Mouse (Mus musculus): ENCODE measurements around the gene Il17c. TPM values are rescaled to one million over a fixed set of nuclear protein-coding genes. Genes with fewer than 3 reads are reported as not detected.

Il17c gene
- polyA plus RNA-seq, 1 experiment: 0.12 TPM

DNA sequence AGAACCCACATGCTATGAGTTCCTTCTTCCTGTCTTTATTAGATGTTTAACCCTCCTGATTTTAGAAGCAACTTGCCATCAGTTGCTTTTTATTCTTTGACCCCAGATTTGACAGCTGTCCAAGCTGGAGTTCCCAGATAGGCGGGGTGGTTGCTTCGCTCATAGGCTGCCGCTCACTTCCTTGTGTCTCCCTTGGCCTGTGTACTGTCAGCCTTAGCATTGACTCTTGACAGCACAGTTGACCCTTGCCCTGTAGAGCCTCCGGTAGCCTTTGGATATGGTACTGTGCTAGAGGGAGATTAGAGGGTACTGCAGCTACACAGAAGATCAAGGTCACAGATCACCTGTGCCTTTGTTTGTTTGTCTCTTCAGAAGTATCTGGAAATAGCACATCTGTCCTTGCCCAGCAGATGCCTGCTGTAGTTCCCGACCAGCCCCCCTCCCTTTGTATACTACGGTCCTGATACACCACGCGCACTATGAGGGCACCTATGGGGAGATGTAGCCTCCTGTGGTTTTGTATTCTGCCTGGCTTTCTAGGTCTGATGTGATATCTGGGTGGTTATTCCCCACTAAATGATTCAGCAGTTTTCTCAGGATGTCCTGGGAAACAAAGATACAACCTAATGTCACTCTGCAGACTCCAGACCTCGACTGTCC, 16.5 kb upstream of the Il17c start:
- no peaks in the 10 kb centered on the region for H3K79me2 ChIP-seq (ENCODE audit: control insufficient read depth, insufficient read depth)
- H3ac ChIP-seq (ENCODE audit: control insufficient read depth, insufficient read length, low read depth): no peak overlapping the region
- peaks cover 99% of the 10 kb centered on the region for H3K36me3 ChIP-seq (ENCODE audit: control insufficient read depth, insufficient read depth)
- no peak overlapping the region for H3K4me3 ChIP-seq (ENCODE audit: insufficient read depth, poor library complexity, severe bottlenecking)
- no peaks in the 10 kb centered on the region for H3K79me3 ChIP-seq (ENCODE audit: low read depth)
- TF ChIP-seq CEBPB (IDR thresholded peaks at IDR 0.05; ENCODE audit: low read depth) (no peak), FOSL1 (IDR thresholded peaks at IDR 0.05; ENCODE audit: insufficient read depth, low read length, poor library complexity, severe bottlenecking) (no peak), CTCF (IDR thresholded peaks at IDR 0.05; ENCODE audit: control insufficient read depth, insufficient read depth, insufficient read length) (no peak), MYOG (IDR thresholded peaks at IDR 0.05; ENCODE audit: control insufficient read depth, extremely low read depth, insufficient read length) (no peak), MAX (IDR thresholded peaks at IDR 0.05) (no peak), MYOD1 (IDR thresholded peaks at IDR 0.05; ENCODE audit: control insufficient read depth, insufficient read length, low read depth) (no peak), USF1 (IDR thresholded peaks at IDR 0.05; ENCODE audit: low read depth) (no peak)
- no peaks in the 10 kb centered on the region for H3K27me3 ChIP-seq (ENCODE audit: control insufficient read depth, insufficient read depth, insufficient read length)

DNA sequence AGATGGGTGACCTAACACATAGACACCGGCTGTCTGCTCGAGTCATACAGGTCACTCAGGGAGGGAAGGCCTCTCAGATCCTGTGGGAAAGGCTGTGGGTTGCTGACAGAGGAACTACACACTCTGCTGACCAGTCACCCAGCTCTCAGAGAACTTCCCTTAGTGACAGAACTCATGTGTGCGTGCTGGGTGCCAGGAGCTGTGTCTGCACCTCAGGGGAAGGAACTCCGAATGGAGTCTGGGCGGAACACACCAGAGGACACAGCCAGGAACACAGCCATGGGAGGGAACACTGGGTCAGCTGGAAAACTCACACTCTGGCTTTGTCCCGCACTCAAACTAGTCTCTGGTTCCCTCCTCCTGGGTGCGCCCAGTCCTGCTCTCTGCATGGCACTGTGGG, 14.1 kb upstream of the Il17c start:
- no peak overlapping the region for H3K4me3 ChIP-seq (ENCODE audit: insufficient read depth, poor library complexity, severe bottlenecking)

DNA sequence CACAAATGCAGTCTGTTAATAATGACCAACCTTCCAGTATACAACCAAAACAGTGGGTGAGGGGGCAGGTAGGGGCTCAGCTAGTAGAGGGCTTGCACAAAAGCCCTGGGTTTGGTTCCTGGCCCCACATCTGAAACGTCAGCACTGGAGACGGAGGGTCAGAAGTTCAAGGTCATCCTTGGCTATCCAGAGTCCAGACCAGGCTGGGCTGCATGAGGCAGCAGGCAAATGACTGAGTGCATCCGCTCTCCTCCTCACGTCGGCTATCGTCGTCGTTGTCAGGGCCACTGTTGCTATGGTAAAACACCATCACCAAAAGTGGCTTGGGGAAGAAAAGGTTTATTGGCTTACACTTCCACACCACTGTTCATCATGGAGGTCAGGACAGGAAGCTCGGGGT, 7.5 kb upstream of the Il17c start:
- H3K27me3 ChIP-seq (ENCODE audit: control insufficient read depth, insufficient read depth, insufficient read length): no peaks in the 10 kb centered on the region
- no peak for TF ChIP-seq CEBPB (IDR thresholded peaks at IDR 0.05; ENCODE audit: low read depth)
- no peak for TF ChIP-seq USF1 (IDR thresholded peaks at IDR 0.05; ENCODE audit: low read depth)
- no peak for TF ChIP-seq MAX (IDR thresholded peaks at IDR 0.05)
- TF ChIP-seq MYOD1 (IDR thresholded peaks at IDR 0.05; ENCODE audit: control insufficient read depth, insufficient read length, low read depth): no peak
- no peak for TF ChIP-seq FOSL1 (IDR thresholded peaks at IDR 0.05; ENCODE audit: insufficient read depth, low read length, poor library complexity, severe bottlenecking)
- no peak for TF ChIP-seq CTCF (IDR thresholded peaks at IDR 0.05; ENCODE audit: control insufficient read depth, insufficient read depth, insufficient read length)
- no peak for TF ChIP-seq MYOG (IDR thresholded peaks at IDR 0.05; ENCODE audit: control insufficient read depth, extremely low read depth, insufficient read length)
- H3ac ChIP-seq (ENCODE audit: control insufficient read depth, insufficient read length, low read depth): no peak overlapping the region
- H3K79me2 ChIP-seq (ENCODE audit: control insufficient read depth, insufficient read depth): no peaks in the 10 kb centered on the region
- peaks cover 77% of the 10 kb centered on the region for H3K36me3 ChIP-seq (ENCODE audit: control insufficient read depth, insufficient read depth)
- no peaks in the 10 kb centered on the region for H3K79me3 ChIP-seq (ENCODE audit: low read depth)
- H3K4me3 ChIP-seq (ENCODE audit: insufficient read depth, poor library complexity, severe bottlenecking): no peak overlapping the region

More for the DNA sequence above, 14.1 kb upstream of the Il17c start:
- Histone ChIP-seq H3K79me2 (ENCODE audit: control insufficient read depth, insufficient read depth) (no peaks in the 10 kb centered on the region), H3K36me3 (ENCODE audit: control insufficient read depth, insufficient read depth) (peaks cover 99% of the 10 kb centered on the region), H3ac (ENCODE audit: control insufficient read depth, insufficient read length, low read depth) (no peak overlapping the region), H3K27me3 (ENCODE audit: control insufficient read depth, insufficient read depth, insufficient read length) (no peaks in the 10 kb centered on the region), H3K79me3 (ENCODE audit: low read depth) (no peaks in the 10 kb centered on the region)
- no peak for TF ChIP-seq MYOG (IDR thresholded peaks at IDR 0.05; ENCODE audit: control insufficient read depth, extremely low read depth, insufficient read length)
- TF ChIP-seq USF1 (IDR thresholded peaks at IDR 0.05; ENCODE audit: low read depth): no peak
- no peak for TF ChIP-seq CTCF (IDR thresholded peaks at IDR 0.05; ENCODE audit: control insufficient read depth, insufficient read depth, insufficient read length)
- TF ChIP-seq MAX (IDR thresholded peaks at IDR 0.05): no peak
- no peak for TF ChIP-seq CEBPB (IDR thresholded peaks at IDR 0.05; ENCODE audit: low read depth)
- no peak for TF ChIP-seq MYOD1 (IDR thresholded peaks at IDR 0.05; ENCODE audit: control insufficient read depth, insufficient read length, low read depth)
- TF ChIP-seq FOSL1 (IDR thresholded peaks at IDR 0.05; ENCODE audit: insufficient read depth, low read length, poor library complexity, severe bottlenecking): no peak

DNA sequence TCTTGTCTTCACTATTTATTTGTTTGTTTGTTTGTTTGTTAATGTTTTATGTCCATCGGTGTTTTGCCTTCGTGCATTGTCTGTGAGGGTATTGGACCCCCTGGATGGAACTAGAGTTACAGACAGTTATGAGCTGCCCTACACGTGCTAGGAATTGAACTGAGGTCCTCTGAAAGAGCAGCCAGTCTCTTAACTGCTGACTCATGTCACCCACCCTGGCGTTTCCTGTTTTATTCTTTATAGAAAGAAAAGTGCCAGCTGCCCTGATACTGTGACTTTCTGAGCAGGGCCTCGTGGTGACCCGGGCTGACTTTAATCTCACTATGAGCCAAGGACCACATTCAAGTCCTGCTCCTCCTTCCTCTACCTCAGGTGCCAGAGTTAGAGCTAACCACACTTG, 6.3 kb upstream of the Il17c start:
- peaks cover 65% of the 10 kb centered on the region for H3K36me3 ChIP-seq (ENCODE audit: control insufficient read depth, insufficient read depth)
- no peaks in the 10 kb centered on the region for H3K79me3 ChIP-seq (ENCODE audit: low read depth)
- H3K27me3 ChIP-seq (ENCODE audit: control insufficient read depth, insufficient read depth, insufficient read length): no peaks in the 10 kb centered on the region
- no peak overlapping the region for H3K4me3 ChIP-seq (ENCODE audit: insufficient read depth, poor library complexity, severe bottlenecking)
- H3K79me2 ChIP-seq (ENCODE audit: control insufficient read depth, insufficient read depth): no peaks in the 10 kb centered on the region
- TF ChIP-seq CTCF (IDR thresholded peaks at IDR 0.05; ENCODE audit: control insufficient read depth, insufficient read depth, insufficient read length) (no peak), MYOG (IDR thresholded peaks at IDR 0.05; ENCODE audit: control insufficient read depth, extremely low read depth, insufficient read length) (no peak), MYOD1 (IDR thresholded peaks at IDR 0.05; ENCODE audit: control insufficient read depth, insufficient read length, low read depth) (no peak), FOSL1 (IDR thresholded peaks at IDR 0.05; ENCODE audit: insufficient read depth, low read length, poor library complexity, severe bottlenecking) (no peak), MAX (IDR thresholded peaks at IDR 0.05) (no peak), USF1 (IDR thresholded peaks at IDR 0.05; ENCODE audit: low read depth) (no peak), CEBPB (IDR thresholded peaks at IDR 0.05; ENCODE audit: low read depth) (no peak)
- H3ac ChIP-seq (ENCODE audit: control insufficient read depth, insufficient read length, low read depth): no peak overlapping the region

DNA sequence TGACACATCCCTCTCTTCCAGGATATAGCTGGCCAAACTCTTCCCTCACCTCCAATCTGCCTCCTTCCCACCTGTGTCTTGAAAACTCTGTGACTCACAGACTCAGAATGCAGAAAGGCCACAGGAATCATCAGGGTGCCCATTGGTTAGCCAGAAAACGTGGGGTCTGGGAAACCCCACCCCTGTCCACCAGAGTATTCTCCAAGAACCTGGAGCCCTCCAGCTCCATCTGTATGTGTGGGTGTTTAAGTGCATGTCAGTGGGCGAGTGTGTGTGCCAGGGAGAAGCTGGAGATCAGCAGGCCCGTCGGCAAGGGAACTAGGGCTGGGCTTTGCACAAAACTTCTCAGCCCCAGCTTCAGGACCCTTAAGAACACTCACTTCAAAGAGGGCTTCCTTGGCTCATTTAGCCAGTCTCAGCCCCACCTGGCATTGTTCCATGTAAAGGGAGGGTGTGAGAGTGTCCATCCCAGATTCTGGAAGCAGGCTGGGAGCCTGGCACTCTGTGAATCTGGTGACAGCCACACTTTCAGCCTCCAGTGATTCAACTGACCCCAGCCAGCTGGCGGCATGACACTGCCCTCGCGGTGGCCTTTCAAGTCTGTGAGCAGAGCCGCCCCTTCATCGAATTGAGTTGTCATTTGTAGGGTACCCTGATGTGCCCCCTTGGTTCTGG, 1.8 kb upstream of the Il17c start:
- Histone ChIP-seq H3K79me2 (ENCODE audit: control insufficient read depth, insufficient read depth) (no peaks in the 10 kb centered on the region), H3K79me3 (ENCODE audit: low read depth) (no peaks in the 10 kb centered on the region), H3K36me3 (ENCODE audit: control insufficient read depth, insufficient read depth) (peaks cover 29% of the 10 kb centered on the region), H3K27me3 (ENCODE audit: control insufficient read depth, insufficient read depth, insufficient read length) (no peaks in the 10 kb centered on the region), H3K4me3 (ENCODE audit: insufficient read depth, poor library complexity, severe bottlenecking) (no peak overlapping the region), H3ac (ENCODE audit: control insufficient read depth, insufficient read length, low read depth) (no peak overlapping the region)
- TF ChIP-seq CEBPB (IDR thresholded peaks at IDR 0.05; ENCODE audit: low read depth) (no peak), CTCF (IDR thresholded peaks at IDR 0.05; ENCODE audit: control insufficient read depth, insufficient read depth, insufficient read length) (no peak), MAX (IDR thresholded peaks at IDR 0.05) (no peak), USF1 (IDR thresholded peaks at IDR 0.05; ENCODE audit: low read depth) (no peak), FOSL1 (IDR thresholded peaks at IDR 0.05; ENCODE audit: insufficient read depth, low read length, poor library complexity, severe bottlenecking) (no peak), MYOD1 (IDR thresholded peaks at IDR 0.05; ENCODE audit: control insufficient read depth, insufficient read length, low read depth) (no peak), MYOG (IDR thresholded peaks at IDR 0.05; ENCODE audit: control insufficient read depth, extremely low read depth, insufficient read length) (no peak)

Measured in C2C12 (cell line).